Mouse (Mus musculus): ENCODE measurements around the gene Mical2. TPM values are rescaled to one million over a fixed set of nuclear protein-coding genes. Genes with fewer than 3 reads are reported as not detected.

Gene Mical2
- polyA plus RNA-seq, 1 experiment from 2014 or later = 0.96 TPM

DNA sequence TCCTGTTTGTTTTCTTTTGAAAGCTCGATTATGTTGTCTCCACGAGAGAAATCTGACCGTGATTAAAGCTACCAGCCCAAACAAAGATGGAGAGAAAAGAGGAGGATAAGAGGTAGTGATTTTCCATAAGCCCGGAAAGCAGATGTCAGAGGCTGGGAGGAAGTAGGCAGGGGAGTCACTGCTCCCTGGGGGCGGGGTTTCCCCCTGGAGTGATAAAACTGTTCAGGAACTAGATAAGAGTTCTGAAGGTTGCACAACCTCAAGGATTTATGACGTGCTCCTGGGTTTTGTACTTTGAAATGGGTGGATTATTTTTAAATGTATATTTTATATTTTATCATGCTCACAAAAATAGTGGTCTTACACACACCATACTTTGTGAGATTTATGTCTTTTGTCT is 8.4 kb upstream of the Mical2 start:
- Histone ChIP-seq H3K4me1 (peaks cover 16% of the 10 kb centered on the region), H3K27me3 (ENCODE audit: low read depth, poor library complexity, severe bottlenecking) (0 out of 2 replicates have a peak, but pooled peaks cover 3% of the 10 kb centered on the region)
- WGBS = 61% methylated on average over 6 of the region's 6 CpGs

DNA sequence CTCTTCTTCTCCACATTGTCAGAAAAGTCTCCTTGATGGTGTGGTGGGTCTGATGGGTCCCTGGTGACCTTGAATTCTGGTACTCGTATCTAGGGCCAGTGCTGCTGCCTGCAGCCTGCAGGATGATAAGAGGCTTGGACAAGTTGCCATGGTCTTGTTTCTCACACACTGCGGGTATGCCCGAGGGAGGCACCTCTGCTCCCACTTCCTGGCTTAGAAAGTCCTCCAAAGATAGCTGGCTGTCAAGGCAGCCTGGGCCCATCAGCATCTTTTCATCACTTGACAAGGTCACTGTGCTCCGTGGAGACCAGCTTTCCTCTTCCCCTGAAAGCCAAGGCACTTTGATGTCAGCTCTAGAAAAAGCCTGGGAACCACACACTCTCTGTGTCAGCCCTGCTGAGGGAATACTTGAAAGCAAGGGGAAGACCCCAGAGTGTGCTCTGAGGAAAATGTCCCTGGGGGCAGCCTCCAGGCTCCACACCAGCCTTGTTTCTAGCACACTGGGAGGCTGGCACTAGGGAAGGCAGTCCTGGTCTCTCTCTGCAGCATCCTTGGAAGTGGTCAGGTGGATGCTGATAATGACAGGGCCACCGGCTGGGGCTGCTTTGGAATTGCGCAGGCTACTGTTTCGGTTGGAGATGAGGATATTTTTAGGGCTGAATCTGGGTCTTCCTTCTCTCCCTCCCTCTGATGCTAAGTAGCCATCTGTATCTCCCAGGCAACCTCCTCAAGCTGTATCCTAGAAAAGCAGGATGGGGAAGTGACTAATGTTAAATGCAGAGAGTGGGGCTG is 2.7 kb upstream of the Mical2 start:
- DNase-seq (ENCODE audit: low spot score) = no peak
- 66% methylated on average over 7 of the region's 7 CpGs for WGBS
- H3K9me3 ChIP-seq (replicated peaks) = no peaks in the 10 kb centered on the region
- no peaks in the 10 kb centered on the region for H3K36me3 ChIP-seq
- H3K27ac ChIP-seq = no peak overlapping the region
- H3K4me1 ChIP-seq = peaks cover 31% of the 10 kb centered on the region
- no peak overlapping the region for H3K4me3 ChIP-seq
- H3K27me3 ChIP-seq (ENCODE audit: low read depth, poor library complexity, severe bottlenecking) = peaks cover 57% of the 10 kb centered on the region

More for the DNA sequence above, 8.4 kb upstream of the Mical2 start:
- no peak for DNase-seq (ENCODE audit: low spot score)
- no peaks in the 10 kb centered on the region for H3K9me3 ChIP-seq (replicated peaks)
- H3K27ac ChIP-seq = no peak overlapping the region
- no peak overlapping the region for H3K4me3 ChIP-seq
- H3K36me3 ChIP-seq = no peaks in the 10 kb centered on the region

GRCm38 (mm10) chr7:112224854-112225253 is 802 bp upstream of the Mical2 start:
- H3K4me3 ChIP-seq = 0 out of 2 replicates have a peak overlapping the region, but pooled peaks have one; percentile 63
- peaks cover 66% of the 10 kb centered on the region for H3K27me3 ChIP-seq (ENCODE audit: low read depth, poor library complexity, severe bottlenecking)
- DNase-seq (ENCODE audit: low spot score) = no peak
- H3K4me1 ChIP-seq = peaks cover 37% of the 10 kb centered on the region
- no peaks in the 10 kb centered on the region for H3K36me3 ChIP-seq
- H3K9me3 ChIP-seq (replicated peaks) = no peaks in the 10 kb centered on the region
- H3K27ac ChIP-seq = no peak overlapping the region
- WGBS = 70% methylated on average over 12 of the region's 12 CpGs

GRCm38 (mm10) chr7:112226446-112227265 is 1.0 kb downstream of the Mical2 start:
- DNase-seq (ENCODE audit: low spot score) = peak; percentile 76
- H3K36me3 ChIP-seq = no peaks in the 10 kb centered on the region
- no peaks in the 10 kb centered on the region for H3K9me3 ChIP-seq (replicated peaks)
- 4% methylated on average over 24 of the region's 24 CpGs for WGBS
- H3K4me1 ChIP-seq = peaks cover 37% of the 10 kb centered on the region
- peak overlapping the region; percentile 63 for H3K4me3 ChIP-seq
- peaks cover 66% of the 10 kb centered on the region for H3K27me3 ChIP-seq (ENCODE audit: low read depth, poor library complexity, severe bottlenecking)
- no peak overlapping the region for H3K27ac ChIP-seq

GRCm38 (mm10) chr7:112227266-112227562 is 1.6 kb downstream of the Mical2 start:
- peaks cover 66% of the 10 kb centered on the region for H3K27me3 ChIP-seq (ENCODE audit: low read depth, poor library complexity, severe bottlenecking)
- 28% methylated on average over 6 of the region's 6 CpGs for WGBS
- DNase-seq (ENCODE audit: low spot score) = no peak
- H3K4me3 ChIP-seq = no peak overlapping the region
- no peak overlapping the region for H3K27ac ChIP-seq
- no peaks in the 10 kb centered on the region for H3K36me3 ChIP-seq
- no peaks in the 10 kb centered on the region for H3K9me3 ChIP-seq (replicated peaks)
- peaks cover 37% of the 10 kb centered on the region for H3K4me1 ChIP-seq

GRCm38 (mm10) chr7:112228827-112229498 is 3.3 kb downstream of the Mical2 start:
- peaks cover 50% of the 10 kb centered on the region for H3K27me3 ChIP-seq (ENCODE audit: low read depth, poor library complexity, severe bottlenecking)
- 74% methylated on average over 20 of the region's 20 CpGs for WGBS
- no peaks in the 10 kb centered on the region for H3K9me3 ChIP-seq (replicated peaks)
- H3K27ac ChIP-seq = no peak overlapping the region
- no peaks in the 10 kb centered on the region for H3K36me3 ChIP-seq
- peak; percentile 50 for DNase-seq (ENCODE audit: low spot score)
- H3K4me1 ChIP-seq = peaks cover 46% of the 10 kb centered on the region
- no peak overlapping the region for H3K4me3 ChIP-seq

DNA sequence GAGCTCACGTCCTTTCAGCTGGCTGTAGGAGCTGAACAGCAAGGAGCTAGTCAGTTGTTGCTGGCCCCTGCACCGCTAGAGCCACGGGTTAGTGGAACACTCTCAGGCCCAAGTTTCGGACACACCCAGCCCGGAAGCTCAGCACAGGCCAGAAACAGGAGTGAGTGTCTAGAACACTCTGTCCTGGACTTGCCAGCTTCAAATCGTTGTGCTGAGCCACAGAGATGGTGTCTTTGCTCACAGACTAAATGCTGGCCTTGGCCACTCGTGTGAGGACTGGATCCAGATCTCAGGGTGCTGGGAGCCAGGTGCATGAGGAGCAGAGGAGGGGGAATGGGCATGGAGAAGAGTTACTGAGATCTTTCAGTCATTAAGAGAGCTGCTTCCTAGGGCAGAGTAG is 6.1 kb downstream of the Mical2 start:
- H3K4me3 ChIP-seq = no peak overlapping the region
- peaks cover 24% of the 10 kb centered on the region for H3K27me3 ChIP-seq (ENCODE audit: low read depth, poor library complexity, severe bottlenecking)
- H3K27ac ChIP-seq = no peak overlapping the region
- no peak for DNase-seq (ENCODE audit: low spot score)
- H3K9me3 ChIP-seq (replicated peaks) = no peaks in the 10 kb centered on the region
- WGBS = 84% methylated on average over 7 of the region's 7 CpGs
- H3K4me1 ChIP-seq = peaks cover 30% of the 10 kb centered on the region
- H3K36me3 ChIP-seq = no peaks in the 10 kb centered on the region

- Histone ChIP-seq H3K4me3 (no peak overlapping the region), H3K9me3 (replicated peaks) (no peaks in the 10 kb centered on the region), H3K27me3 (ENCODE audit: low read depth, poor library complexity, severe bottlenecking) (peaks cover 7% of the 10 kb centered on the region), H3K4me1 (peaks cover 30% of the 10 kb centered on the region), H3K36me3 (no peaks in the 10 kb centered on the region), H3K27ac (no peak overlapping the region)
- DNase-seq (ENCODE audit: low spot score) = peak; percentile 49
- 27% methylated on average over 7 of the region's 7 CpGs for WGBS
Observed at GRCm38 (mm10) chr7:112233345-112234005, 7.8 kb downstream of the Mical2 start.

DNA sequence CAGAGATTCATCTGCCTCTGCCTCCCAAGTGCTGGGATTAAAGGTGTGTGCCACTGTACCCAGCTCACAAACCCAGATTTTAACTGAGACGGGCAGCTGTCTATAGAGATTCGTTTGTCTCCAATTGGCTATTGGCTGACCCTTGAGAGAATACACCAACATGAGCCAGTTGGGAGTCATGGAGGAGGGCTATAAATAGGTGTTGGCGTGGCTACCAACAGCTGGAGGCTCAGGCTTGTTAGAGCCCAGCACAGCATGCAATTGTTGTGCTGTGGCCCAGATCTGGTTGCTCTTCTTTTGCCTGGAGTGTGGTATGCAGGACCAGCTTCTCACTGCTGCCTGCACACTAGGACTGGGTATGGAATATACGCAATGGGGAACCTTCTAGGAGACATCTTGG is 8.8 kb downstream of the Mical2 start:
- no peak for DNase-seq (ENCODE audit: low spot score)
- 75% methylated on average over 4 of the region's 4 CpGs for WGBS
- Histone ChIP-seq H3K4me3 (no peak overlapping the region), H3K4me1 (peaks cover 26% of the 10 kb centered on the region), H3K36me3 (no peaks in the 10 kb centered on the region), H3K27ac (no peak overlapping the region), H3K9me3 (replicated peaks) (no peaks in the 10 kb centered on the region), H3K27me3 (ENCODE audit: low read depth, poor library complexity, severe bottlenecking) (no peaks in the 10 kb centered on the region)

DNA sequence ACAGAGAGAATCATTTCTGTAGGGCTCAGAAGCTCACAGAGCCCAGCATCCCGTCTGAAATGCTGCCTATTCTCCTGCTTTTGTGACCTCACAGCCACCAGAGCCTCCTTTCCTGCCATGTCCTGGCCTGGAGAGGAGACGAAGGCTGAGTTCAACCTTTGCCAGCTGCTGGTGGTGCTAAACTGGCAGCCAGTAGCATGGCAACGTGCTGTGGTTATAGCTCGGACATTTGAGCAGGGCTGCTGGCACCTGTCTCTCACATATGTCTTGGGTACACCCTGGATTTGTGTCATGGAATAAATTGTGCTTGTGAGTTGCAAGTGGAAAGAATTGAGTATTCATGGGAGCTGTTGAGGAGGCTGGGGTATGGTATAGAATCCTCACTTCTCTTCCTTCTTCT is 9.8 kb downstream of the Mical2 start:
- Histone ChIP-seq H3K9me3 (replicated peaks) (no peaks in the 10 kb centered on the region), H3K4me1 (peaks cover 27% of the 10 kb centered on the region), H3K27ac (no peak overlapping the region), H3K27me3 (ENCODE audit: low read depth, poor library complexity, severe bottlenecking) (no peaks in the 10 kb centered on the region), H3K36me3 (no peaks in the 10 kb centered on the region), H3K4me3 (no peak overlapping the region)
- 82% methylated on average over 4 of the region's 4 CpGs for WGBS
- DNase-seq (ENCODE audit: low spot score) = no peak

DNA sequence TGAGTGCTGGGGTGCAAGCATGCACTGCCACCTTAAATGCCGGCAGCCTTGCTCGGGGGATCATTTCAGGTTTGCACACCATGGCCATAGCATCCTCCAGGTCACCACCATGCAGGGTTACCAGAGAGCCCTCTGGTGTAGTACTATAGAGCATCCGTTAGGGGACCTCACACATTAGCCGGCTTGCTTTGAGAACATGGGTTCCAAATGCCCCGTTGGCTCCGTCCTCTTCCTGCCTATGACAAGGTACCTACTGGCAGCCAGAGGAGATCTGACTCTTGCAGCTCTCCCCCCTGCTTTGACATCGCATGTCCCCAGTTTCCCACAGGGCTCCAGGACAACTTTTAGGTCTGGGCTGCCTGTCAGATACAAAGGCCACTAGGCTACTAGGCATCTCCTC is 11.6 kb downstream of the Mical2 start:
- no peaks in the 10 kb centered on the region for H3K9me3 ChIP-seq (replicated peaks)
- no peak for DNase-seq (ENCODE audit: low spot score)
- no peak overlapping the region for H3K27ac ChIP-seq
- H3K27me3 ChIP-seq (ENCODE audit: low read depth, poor library complexity, severe bottlenecking) = no peaks in the 10 kb centered on the region
- WGBS = 93% methylated on average over 7 of the region's 7 CpGs
- no peaks in the 10 kb centered on the region for H3K36me3 ChIP-seq
- peaks cover 32% of the 10 kb centered on the region for H3K4me1 ChIP-seq
- H3K4me3 ChIP-seq = no peak overlapping the region

DNA sequence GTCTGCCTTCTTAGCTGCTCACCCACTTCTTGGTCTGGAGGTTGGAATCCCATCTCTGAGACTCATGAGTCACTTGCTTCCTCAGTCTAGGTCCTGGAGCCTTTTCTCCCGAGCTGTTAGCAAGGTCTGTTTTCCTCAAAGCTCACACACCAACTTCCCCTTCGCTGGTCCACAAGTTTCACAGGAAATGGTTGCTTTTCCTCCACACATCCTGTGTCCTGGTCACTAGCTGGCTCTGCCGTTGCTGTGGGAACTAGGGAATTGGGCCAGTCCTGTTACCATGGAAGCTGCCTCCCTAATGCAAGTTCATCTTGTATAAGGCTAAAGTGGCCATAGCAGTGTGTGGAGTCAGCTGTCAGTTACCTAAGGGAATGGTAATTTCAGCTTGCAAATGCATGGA is 12.2 kb downstream of the Mical2 start:
- Histone ChIP-seq H3K9me3 (replicated peaks) (no peaks in the 10 kb centered on the region), H3K4me3 (no peak overlapping the region), H3K27ac (no peak overlapping the region), H3K4me1 (peaks cover 32% of the 10 kb centered on the region), H3K36me3 (no peaks in the 10 kb centered on the region), H3K27me3 (ENCODE audit: low read depth, poor library complexity, severe bottlenecking) (no peaks in the 10 kb centered on the region)
- WGBS = 73% methylated on average over 3 of the region's 3 CpGs
- no peak for DNase-seq (ENCODE audit: low spot score)
